Mouse (Mus musculus) heart, postnatal 14 days (tissue): ENCODE measurements at regions not wholly inside any gene's neighbourhood (a gene's known extent, or its start where the extent isn't known, plus 50 kb on each side); places are given as distances from the start of the nearest gene placed in this dataset.

Source experiments
- DNase-seq, 2 experiments: peaks; one replicate each; pipeline ENCODE4 v3.0.0; 2021 to 2022
- intact Hi-C: fragments of 180-260 bp; cut with DNase I; formaldehyde crosslinking; loops from one replicate; pipeline ENCODE4 v1.15.1; 2025

DNA sequence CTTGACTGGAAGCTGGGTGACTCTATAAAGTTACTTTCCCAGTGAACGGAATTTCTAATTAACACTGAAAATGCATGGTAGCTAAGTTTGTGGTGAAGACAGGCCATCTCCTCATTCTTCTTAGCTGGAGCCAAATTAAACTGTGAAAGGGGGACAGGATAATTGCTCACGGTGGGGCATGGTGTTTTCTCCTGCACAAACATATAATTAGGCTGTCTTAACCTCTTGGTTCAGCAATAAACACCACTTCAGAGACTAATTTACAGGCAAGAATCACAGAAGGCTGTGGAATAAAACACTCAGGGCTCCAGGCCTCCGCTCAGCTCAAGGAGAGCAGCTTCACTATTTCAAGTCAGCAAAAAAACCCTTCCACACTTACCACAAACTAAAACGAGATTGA is 261.9 kb upstream of the Nt5e start:
- intact Hi-C loops: no loop called here
- no peak for DNase-seq

- no peak for DNase-seq
- intact Hi-C loops: no loop called here
Observed at GRCm38 (mm10) chr9:88065777-88066176, 261.2 kb upstream of the Nt5e start.

DNA sequence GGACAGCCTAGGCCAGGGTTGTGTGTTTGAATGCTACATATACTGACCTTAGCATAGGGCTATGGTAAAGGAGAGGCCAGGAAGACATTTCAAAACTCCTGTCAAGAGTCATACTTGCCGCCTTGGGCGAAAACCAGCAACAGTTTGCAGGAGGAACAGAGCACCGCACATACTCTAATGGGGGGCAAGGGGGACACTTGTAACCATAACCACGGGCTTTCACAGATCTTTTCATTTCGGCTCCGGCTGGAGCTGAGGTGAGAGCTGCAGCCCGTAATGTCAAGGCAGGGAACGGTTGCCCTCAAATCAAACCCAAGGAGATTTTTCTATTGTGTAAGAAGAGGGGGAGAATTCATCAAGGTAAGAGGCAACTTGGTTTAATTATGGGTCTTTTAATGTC is 258.7 kb upstream of the Nt5e start:
- intact Hi-C loops: no loop called here
- no peak for DNase-seq

- intact Hi-C loops: no loop called here
- peak in 1 of 2 experiments; percentile 15 for DNase-seq
Observed at GRCm38 (mm10) chr9:88068881-88069304, 258.1 kb upstream of the Nt5e start.

DNA sequence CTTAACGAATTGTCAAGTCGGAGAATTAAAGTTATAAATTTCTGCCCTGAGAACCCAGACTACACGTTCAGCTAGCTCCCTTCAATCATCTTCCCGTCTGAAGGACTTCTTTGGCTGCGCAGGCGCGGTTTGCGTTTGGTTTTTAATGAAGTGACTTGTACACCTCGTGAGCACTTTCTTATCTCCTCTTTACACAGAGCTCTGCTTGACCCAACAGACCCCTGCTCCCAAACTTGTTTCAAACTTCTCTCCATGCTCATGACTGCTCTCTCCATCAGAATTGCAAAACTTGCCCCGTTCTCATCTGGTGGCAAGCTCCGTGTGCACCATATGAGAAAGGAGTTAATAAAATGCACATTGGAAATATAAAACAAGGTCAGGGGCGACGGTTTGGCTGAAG is 257.2 kb upstream of the Nt5e start:
- intact Hi-C loops: loop anchor here (5.0 to 10.0 kb wide), 2 partner anchors 152 to 365 kb away; no protein-coding TSS in a partner anchor

DNA sequence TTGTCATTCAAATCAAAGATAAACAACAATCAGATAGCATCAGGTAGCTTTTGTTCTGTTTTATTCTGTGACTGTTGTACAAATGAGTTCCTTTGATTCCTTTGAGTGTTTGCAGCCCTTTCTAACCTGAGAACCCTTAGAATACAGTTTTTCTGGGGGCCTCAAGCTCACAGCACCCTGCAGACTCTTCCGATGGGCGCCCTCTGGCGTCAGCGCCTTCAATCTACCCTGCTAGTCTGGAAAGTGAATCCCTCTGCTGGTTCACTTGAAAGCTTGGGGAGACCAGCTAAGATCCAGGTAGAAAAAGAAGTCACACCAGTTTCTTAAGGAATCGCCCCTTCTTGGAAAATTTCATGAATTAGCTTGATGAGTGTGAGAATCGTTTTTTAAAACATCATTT is 253.8 kb upstream of the Nt5e start:
- peak; percentile 72 to 77 for DNase-seq
- intact Hi-C loops: loop anchor here (5.0 to 10.0 kb wide), 2 partner anchors 149 to 368 kb away; no protein-coding TSS in a partner anchor

More for the DNA sequence above, 257.2 kb upstream of the Nt5e start:
- no peak for DNase-seq

DNA sequence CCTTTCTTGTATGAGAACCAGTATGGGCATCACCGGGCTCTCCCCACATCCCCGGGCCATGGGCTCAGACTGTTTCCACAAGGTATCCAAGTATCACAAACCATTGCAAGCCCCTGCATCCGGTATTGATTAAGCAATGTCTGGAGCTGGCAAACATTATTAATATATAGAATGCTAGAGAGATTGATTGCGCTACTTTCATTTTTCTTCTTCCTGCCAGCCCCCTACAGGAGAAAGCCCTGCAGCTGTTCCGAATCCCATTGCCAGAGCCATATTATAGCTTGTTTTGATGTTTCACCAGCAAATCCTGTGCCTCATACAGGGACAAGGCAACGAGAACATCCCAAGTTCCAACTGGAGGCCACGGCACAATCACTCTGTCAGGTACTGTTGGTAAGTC is 253.4 kb upstream of the Nt5e start:
- intact Hi-C loops: loop anchor here (5.0 to 10.0 kb wide), 2 partner anchors 149 to 369 kb away; no protein-coding TSS in a partner anchor
- DNase-seq: no peak

DNA sequence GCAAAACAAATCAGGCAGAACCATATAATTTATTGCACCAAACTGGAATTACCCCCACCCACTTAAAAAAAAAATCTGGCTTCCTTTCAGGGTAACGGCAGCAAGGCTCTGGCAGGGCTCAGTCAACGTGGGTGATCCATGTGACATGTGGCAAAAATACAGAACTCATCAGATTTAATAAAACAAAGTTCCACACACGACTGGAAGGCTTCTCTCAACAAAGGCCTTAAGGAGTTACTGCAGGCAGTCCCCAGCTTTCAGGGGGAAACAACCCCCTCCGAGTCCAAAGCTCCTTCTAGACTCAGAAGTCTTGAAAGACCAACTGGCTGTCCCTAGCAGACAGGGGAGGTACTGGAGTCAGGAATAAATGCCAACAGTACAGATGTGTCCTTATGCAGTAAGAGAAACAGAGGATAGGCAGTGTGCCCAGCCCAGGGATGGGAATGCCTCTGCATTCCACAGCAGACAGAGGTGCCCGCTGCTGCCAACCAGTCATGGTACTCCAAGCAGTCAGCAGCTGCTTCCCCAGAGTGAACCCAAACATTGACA is 244.0 kb upstream of the Nt5e start:
- intact Hi-C loops: no loop called here

GRCm38 (mm10) chr9:88085181-88085816 is 241.7 kb upstream of the Nt5e start:
- peak; percentile 8 to 31 for DNase-seq

More for the DNA sequence above, 244.0 kb upstream of the Nt5e start:
- DNase-seq: no peak

DNA sequence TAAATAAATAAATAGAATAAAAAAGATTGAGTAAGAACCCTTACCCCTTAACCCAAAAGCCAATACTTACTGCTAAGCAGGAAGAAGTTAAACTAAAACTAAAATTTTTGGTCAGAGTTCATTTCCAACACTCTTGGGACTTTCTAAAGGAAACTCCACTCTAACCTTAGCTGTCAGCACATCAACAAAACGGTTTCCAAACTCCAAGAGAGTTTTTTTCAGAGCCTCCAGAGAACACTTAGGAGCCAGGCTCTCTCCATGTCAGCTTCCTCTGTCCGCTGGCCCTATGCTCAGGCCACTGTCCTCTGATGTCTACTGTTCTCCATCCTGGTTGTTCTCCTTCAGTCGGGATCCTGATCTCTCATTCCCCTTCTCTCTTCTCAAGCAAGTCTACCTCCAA is 241.1 kb upstream of the Nt5e start:
- intact Hi-C loops: loop anchor here (5.0 kb wide), 1 partner anchor 349 kb away; no protein-coding TSS in a partner anchor
- peak in 1 of 2 experiments; percentile 10 for DNase-seq

More at GRCm38 (mm10) chr9:88085181-88085816, 241.7 kb upstream of the Nt5e start:
- intact Hi-C loops: loop anchor here (5.0 kb wide), 1 partner anchor 348 kb away; no protein-coding TSS in a partner anchor

- peak; percentile 18 to 32 for DNase-seq
Observed at GRCm38 (mm10) chr9:88091781-88092527, 235.0 kb upstream of the Nt5e start.

GRCm38 (mm10) chr9:88092561-88092960 is 234.4 kb upstream of the Nt5e start:
- no peak for DNase-seq
- intact Hi-C loops: no loop called here

More at GRCm38 (mm10) chr9:88091781-88092527, 235.0 kb upstream of the Nt5e start:
- intact Hi-C loops: no loop called here

DNA sequence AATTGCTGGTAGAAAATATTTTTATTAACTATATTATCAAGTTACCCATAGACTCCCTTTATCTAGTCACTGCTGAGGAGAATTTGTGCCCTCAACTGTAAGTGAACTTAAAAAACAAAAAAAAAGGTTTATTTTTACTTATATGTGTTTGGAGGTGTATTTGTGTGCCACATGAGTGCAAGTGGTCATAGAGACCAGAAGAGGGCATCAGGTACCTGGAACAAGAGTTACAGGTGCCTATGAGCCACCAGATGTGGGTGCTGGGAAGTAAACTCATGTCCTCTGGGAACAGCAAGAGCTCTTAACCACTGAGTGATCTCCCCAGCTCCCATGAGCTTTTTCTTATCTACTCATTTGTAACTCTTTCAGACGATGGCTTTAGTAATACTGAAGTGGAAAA is 213.9 kb upstream of the Nt5e start:
- intact Hi-C loops: loop anchor here (10.0 kb wide), 1 partner anchor 112 kb away; no protein-coding TSS in a partner anchor

DNA sequence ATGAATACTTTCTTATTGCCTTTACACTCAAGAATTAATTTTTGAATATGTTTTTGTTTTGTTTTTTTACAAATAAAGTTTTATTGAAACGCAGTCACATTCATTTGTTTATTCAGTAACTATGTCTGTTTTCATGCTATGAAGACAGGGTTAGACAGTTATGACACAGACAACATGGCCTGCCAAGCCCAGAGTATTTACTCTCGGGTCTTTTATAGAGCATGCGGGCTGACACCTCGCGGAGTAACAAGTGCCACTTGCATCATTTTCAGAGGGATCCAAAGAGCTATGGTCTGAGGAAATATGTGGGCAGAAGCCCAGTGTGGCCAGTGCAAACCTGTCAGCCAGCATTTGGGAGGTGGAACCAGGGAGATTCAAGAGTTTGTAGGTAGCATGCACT is 206.5 kb upstream of the Nt5e start:
- no peak for DNase-seq
- intact Hi-C loops: no loop called here

More for the DNA sequence above, 213.9 kb upstream of the Nt5e start:
- DNase-seq: no peak

DNA sequence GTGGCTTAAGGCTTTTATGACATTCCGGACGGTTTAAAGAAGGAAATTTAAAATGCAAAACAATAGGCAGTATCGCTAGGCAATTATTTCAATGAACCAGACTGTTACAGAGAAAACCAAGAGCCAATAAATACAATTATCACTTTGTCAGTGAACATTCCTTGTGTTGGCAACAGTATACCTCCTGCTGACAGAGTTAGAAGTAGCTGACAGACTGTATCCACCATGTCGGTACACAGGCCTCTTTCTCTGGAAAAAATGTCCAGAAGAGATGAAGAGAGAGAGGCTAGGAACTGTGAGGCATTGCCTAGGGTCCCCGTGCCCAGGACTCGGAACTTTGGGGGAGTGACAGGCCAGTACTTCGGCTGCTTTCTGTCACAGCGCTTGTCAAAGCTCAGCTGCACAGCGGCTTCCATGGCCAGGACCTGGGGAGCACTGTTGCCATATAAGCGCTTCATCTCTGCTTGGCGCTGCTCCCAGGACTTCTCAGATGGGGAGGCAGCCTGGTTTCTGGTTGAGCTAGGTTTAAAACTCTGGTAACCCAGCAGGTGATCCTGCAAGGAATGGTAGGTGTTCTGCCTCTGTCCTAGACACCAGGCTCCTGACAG is 205.9 kb upstream of the Nt5e start:
- intact Hi-C loops: no loop called here

DNA sequence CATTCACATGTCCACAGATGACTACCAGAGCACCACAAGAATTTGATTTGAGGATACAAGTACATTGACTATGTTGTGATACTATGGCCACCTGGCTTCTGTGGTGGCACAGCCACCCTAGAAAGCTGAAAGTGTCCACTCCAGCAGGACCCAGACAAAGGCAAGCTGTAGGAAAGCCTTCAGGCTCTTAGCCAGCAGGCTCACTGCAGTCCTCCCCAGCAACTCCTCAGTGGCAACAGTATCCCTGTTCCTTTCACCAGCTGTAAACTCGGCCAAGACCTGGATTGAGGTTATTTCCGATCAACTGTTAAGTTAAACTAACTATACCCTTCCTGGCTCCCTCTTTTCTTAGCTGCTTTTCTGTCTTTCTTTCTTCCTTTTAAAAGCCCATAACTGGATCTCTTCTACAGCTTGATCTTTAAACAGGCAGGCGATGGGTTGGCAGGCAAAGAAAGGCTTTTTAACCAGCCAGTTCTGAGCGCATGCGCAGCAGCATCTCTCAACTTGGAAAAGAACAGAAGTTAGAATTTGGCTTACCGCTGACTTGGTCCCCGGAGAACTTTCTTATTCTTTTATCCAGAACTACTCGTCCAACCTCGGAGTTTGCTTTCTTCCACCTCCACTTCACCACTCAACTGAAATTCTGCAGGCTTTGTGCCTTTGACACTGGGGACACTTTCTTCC is 202.5 kb upstream of the Nt5e start:
- DNase-seq: peak; percentile 50 to 62
- intact Hi-C loops: no loop called here

More for the DNA sequence above, 205.9 kb upstream of the Nt5e start:
- DNase-seq: peak; percentile 10

DNA sequence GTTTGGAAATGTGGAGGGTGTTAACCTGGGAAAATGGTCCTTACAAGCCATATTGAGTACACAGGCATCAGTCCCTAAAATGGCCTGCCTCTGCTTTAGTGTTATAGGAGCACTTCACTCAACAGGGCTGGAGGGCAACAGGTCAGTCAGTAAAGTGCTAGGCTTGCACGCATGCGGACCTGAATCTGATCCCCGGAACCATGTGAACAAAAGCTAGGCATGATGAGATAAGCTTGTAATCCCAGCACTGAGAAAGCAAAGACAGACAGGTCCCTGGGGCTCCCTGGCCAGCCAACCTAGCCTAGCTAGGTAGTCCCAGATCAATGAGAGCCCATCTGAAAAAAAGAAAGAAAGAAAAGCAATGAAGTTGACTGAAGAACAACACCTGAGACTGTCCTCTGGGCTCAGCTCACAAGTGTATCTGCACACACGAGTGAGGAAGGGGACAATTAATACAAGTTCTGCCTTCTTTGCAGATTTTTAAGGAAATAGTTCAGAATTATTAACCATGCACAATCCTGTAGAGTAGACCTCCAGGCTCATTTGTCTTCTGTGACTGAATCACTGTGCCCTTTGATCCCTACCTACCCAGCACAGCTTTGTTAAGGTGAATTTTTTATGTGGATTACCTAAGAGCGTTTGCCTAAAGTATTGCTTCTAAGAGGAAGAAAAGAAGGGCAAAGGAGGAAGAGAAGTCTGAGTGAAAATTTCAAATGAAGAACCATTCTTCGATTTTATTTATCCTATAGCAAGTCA is 163.8 kb upstream of the Nt5e start:
- DNase-seq: no peak
- intact Hi-C loops: no loop called here

GRCm38 (mm10) chr9:88177575-88178254 is 149.3 kb upstream of the Nt5e start:
- intact Hi-C loops: no loop called here
- peak; percentile 36 to 48 for DNase-seq
